Mouse (Mus musculus): ENCODE measurements at regions not wholly inside any gene's neighbourhood (a gene's known extent, or its start where the extent isn't known, plus 50 kb on each side); places are given as distances from the start of the nearest gene placed in this dataset.

DNA sequence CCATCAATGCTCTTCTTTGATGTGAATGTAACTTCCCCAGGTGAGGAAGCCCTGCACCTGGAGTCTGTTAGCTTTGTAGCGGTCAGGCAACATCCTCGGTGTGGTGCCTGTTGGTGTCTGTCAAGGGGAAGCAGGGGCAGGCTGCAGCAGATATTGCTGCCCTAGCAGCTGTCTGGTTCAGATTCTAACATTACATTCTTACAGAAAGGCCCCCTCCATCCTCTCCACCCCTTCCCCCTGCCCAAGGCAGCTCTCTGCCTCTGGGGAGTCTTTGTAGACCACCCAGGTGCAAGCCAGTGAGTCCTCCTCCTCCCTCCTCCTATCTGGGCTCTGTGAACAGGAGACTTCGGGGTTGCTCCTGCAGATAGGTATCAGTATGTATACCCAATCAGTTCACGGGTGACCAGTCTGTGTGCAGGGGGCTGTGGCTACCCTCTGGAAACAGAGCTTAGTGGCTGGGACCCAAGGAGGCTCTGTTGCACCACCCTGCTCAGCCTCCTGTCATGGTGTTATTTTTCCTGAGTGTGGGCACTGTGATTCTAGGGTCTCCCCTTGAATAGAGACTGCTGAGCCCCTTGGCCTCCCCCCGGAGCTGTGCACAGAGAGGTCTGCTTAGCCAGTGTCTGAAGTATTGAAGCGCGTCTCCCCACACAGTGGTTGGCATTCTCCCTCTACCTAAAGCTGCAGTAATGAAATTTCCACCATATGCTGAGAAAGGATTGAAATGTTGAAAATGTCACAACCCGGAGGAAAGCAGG lies 394.6 kb upstream of the Zmiz1 start:
- ATAC-seq (ENCODE audit: insufficient number of reproducible peaks, low FRiP score, low TSS enrichment, low read depth) (peak; percentile 34; the same call in 1 of the 2 replicates), DNase-seq (ENCODE audit: low spot score) (peak; percentile 48)
- 42% methylated on average over 8 of the region's 8 CpGs for WGBS
- Histone ChIP-seq H3K9ac (ENCODE audit: low read length) (peak overlapping the region; percentile 8; the same call in 1 of the 2 replicates), H3K4me2 (ENCODE audit: low read depth, severe bottlenecking) (no peak overlapping the region), H3K4me1 (ENCODE audit: control insufficient read depth, insufficient read depth, low read length) (peaks cover 49% of the 10 kb centered on the region), H3K27ac (replicated peaks; ENCODE audit: low read depth, low read length) (peak overlapping the region; percentile 53), H3K36me3 (ENCODE audit: control insufficient read depth, insufficient read depth, low read length) (no peaks in the 10 kb centered on the region), H3K27me3 (ENCODE audit: control insufficient read depth, insufficient read depth, low read length) (no peaks in the 10 kb centered on the region), H3K4me3 (ENCODE audit: low read depth, low read length) (no peak overlapping the region), H3K9me3 (ENCODE audit: control insufficient read depth, low read length) (no peaks in the 10 kb centered on the region)

- H3K9me3 ChIP-seq (ENCODE audit: control insufficient read depth, low read length) = no peaks in the 10 kb centered on the region
- H3K4me2 ChIP-seq (ENCODE audit: low read depth, severe bottlenecking) = no peak overlapping the region
- 56% methylated on average over 5 of the region's 5 CpGs for WGBS
- no peak for ATAC-seq (ENCODE audit: insufficient number of reproducible peaks, low FRiP score, low TSS enrichment, low read depth)
- no peaks in the 10 kb centered on the region for H3K36me3 ChIP-seq (ENCODE audit: control insufficient read depth, insufficient read depth, low read length)
- H3K9ac ChIP-seq (ENCODE audit: low read length) = no peak overlapping the region
- peak overlapping the region; percentile 32; the same call in 1 of the 2 replicates for H3K27ac ChIP-seq (replicated peaks; ENCODE audit: low read depth, low read length)
- peak; percentile 53 for DNase-seq (ENCODE audit: low spot score)
- H3K27me3 ChIP-seq (ENCODE audit: control insufficient read depth, insufficient read depth, low read length) = no peaks in the 10 kb centered on the region
- no peak overlapping the region for H3K4me3 ChIP-seq (ENCODE audit: low read depth, low read length)
- peaks cover 51% of the 10 kb centered on the region for H3K4me1 ChIP-seq (ENCODE audit: control insufficient read depth, insufficient read depth, low read length)
Measured at GRCm38 (mm10) chr14:25067435-25067834, 391.6 kb upstream of the Zmiz1 start.

GRCm38 (mm10) chr14:25068430-25068829 lies 390.6 kb upstream of the Zmiz1 start:
- Histone ChIP-seq H3K4me2 (ENCODE audit: low read depth, severe bottlenecking) (no peak overlapping the region), H3K9ac (ENCODE audit: low read length) (no peak overlapping the region), H3K9me3 (ENCODE audit: control insufficient read depth, low read length) (no peaks in the 10 kb centered on the region), H3K4me3 (ENCODE audit: low read depth, low read length) (no peak overlapping the region), H3K27me3 (ENCODE audit: control insufficient read depth, insufficient read depth, low read length) (no peaks in the 10 kb centered on the region), H3K36me3 (ENCODE audit: control insufficient read depth, insufficient read depth, low read length) (no peaks in the 10 kb centered on the region), H3K4me1 (ENCODE audit: control insufficient read depth, insufficient read depth, low read length) (peaks cover 43% of the 10 kb centered on the region), H3K27ac (replicated peaks; ENCODE audit: low read depth, low read length) (no peak overlapping the region)
- 66% methylated on average over 8 of the region's 8 CpGs for WGBS
- ATAC-seq (ENCODE audit: insufficient number of reproducible peaks, low FRiP score, low TSS enrichment, low read depth) (no peak), DNase-seq (ENCODE audit: low spot score) (no peak)

GRCm38 (mm10) chr14:25073143-25073542 lies 385.8 kb upstream of the Zmiz1 start:
- Histone ChIP-seq H3K27me3 (ENCODE audit: control insufficient read depth, insufficient read depth, low read length) (no peaks in the 10 kb centered on the region), H3K36me3 (ENCODE audit: control insufficient read depth, insufficient read depth, low read length) (no peaks in the 10 kb centered on the region), H3K4me3 (ENCODE audit: low read depth, low read length) (no peak overlapping the region), H3K9me3 (ENCODE audit: control insufficient read depth, low read length) (no peaks in the 10 kb centered on the region), H3K4me2 (ENCODE audit: low read depth, severe bottlenecking) (no peak overlapping the region), H3K4me1 (ENCODE audit: control insufficient read depth, insufficient read depth, low read length) (peaks cover 10% of the 10 kb centered on the region; the same call in 1 of the 2 replicates), H3K27ac (replicated peaks; ENCODE audit: low read depth, low read length) (no peak overlapping the region), H3K9ac (ENCODE audit: low read length) (no peak overlapping the region)
- DNase-seq (ENCODE audit: low spot score) = no peak
- ATAC-seq (ENCODE audit: insufficient number of reproducible peaks, low FRiP score, low TSS enrichment, low read depth) = no peak
- 59% methylated on average over 5 of the region's 5 CpGs for WGBS

DNA sequence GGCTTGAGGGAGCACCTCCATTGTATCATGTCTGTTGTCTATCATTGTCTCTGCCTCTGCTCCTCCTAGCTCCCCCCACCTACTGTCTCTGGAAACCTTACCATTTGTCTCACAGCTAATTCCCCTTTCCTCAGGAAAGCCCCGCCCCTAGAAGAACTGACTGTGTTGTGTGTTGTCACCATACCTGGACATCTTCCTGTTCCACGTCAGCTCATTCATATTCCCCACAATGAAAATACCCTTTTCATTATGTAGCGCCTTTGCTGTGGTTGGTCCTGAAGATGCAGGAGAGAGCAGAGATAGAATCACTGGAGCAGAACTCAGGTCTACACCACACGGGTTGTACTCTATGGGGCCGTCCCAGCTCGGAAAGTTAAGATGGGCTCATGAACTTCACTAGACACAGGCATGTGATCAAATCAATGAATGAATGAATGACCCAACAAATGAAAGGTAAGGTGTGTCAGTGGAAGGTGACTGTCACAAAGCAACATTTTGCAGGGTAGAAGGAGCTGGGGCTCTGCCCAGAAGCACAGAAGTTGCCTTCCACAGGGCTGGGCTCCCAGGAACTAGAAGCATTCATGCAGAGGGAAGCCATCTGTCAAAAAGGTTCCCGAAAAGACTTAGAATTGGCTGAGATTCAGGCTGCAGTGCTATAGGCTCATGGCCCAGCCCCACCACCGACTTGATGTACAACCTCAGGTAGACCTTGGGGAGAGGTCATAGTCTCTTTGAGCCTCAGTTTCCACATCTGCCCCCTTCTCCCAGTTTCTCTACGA lies 384.8 kb upstream of the Zmiz1 start:
- Histone ChIP-seq H3K4me3 (ENCODE audit: low read depth, low read length) (no peak overlapping the region), H3K4me1 (ENCODE audit: control insufficient read depth, insufficient read depth, low read length) (peaks cover 5% of the 10 kb centered on the region; the same call in 1 of the 2 replicates), H3K9me3 (ENCODE audit: control insufficient read depth, low read length) (no peaks in the 10 kb centered on the region), H3K36me3 (ENCODE audit: control insufficient read depth, insufficient read depth, low read length) (no peaks in the 10 kb centered on the region), H3K27ac (replicated peaks; ENCODE audit: low read depth, low read length) (no peak overlapping the region), H3K9ac (ENCODE audit: low read length) (no peak overlapping the region), H3K27me3 (ENCODE audit: control insufficient read depth, insufficient read depth, low read length) (no peaks in the 10 kb centered on the region), H3K4me2 (ENCODE audit: low read depth, severe bottlenecking) (no peak overlapping the region)
- 91% methylated on average over 9 of the region's 9 CpGs for WGBS
- DNase-seq (ENCODE audit: low spot score) (no peak), ATAC-seq (ENCODE audit: insufficient number of reproducible peaks, low FRiP score, low TSS enrichment, low read depth) (no peak)

GRCm38 (mm10) chr14:25074891-25075290 lies 384.1 kb upstream of the Zmiz1 start:
- no peak overlapping the region for H3K4me3 ChIP-seq (ENCODE audit: low read depth, low read length)
- H3K9me3 ChIP-seq (ENCODE audit: control insufficient read depth, low read length) = no peaks in the 10 kb centered on the region
- no peaks in the 10 kb centered on the region for H3K27me3 ChIP-seq (ENCODE audit: control insufficient read depth, insufficient read depth, low read length)
- H3K27ac ChIP-seq (replicated peaks; ENCODE audit: low read depth, low read length) = no peak overlapping the region
- H3K4me1 ChIP-seq (ENCODE audit: control insufficient read depth, insufficient read depth, low read length) = peaks cover 5% of the 10 kb centered on the region; the same call in 1 of the 2 replicates
- H3K4me2 ChIP-seq (ENCODE audit: low read depth, severe bottlenecking) = no peak overlapping the region
- H3K9ac ChIP-seq (ENCODE audit: low read length) = no peak overlapping the region
- no peak for ATAC-seq (ENCODE audit: insufficient number of reproducible peaks, low FRiP score, low TSS enrichment, low read depth)
- H3K36me3 ChIP-seq (ENCODE audit: control insufficient read depth, insufficient read depth, low read length) = no peaks in the 10 kb centered on the region
- WGBS = 94% methylated on average over 5 of the region's 5 CpGs
- no peak for DNase-seq (ENCODE audit: low spot score)

DNA sequence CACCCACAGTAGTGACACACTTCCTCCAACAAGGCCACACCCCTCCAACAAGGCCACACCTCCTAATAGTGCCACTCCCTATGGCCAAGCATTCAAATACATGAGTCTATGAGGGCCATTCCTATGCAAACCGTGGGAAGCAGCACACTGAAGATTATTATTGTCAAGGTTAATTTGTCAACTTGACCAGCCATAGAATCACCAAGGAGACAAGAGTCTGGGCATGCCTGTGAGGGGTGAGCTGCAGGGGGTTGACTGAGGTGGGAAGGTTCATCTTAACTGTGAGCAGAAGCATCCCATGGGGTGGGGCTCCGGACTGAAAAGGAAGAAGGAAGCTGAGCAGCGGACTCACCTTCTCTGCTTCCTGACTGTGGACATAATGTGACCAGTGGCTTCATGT lies 378.6 kb upstream of the Zmiz1 start:
- 87% methylated on average over 3 of the region's 3 CpGs for WGBS
- H3K9ac ChIP-seq (ENCODE audit: low read length) = no peak overlapping the region
- no peak for DNase-seq (ENCODE audit: low spot score)

GRCm38 (mm10) chr14:25083847-25084246 lies 375.1 kb upstream of the Zmiz1 start:
- H3K9ac ChIP-seq (ENCODE audit: low read length) = no peak overlapping the region

More for the DNA sequence above, 378.6 kb upstream of the Zmiz1 start:
- no peak overlapping the region for H3K27ac ChIP-seq (replicated peaks; ENCODE audit: low read depth, low read length)
- H3K4me3 ChIP-seq (ENCODE audit: low read depth, low read length) = no peak overlapping the region
- no peaks in the 10 kb centered on the region for H3K27me3 ChIP-seq (ENCODE audit: control insufficient read depth, insufficient read depth, low read length)
- ATAC-seq (ENCODE audit: insufficient number of reproducible peaks, low FRiP score, low TSS enrichment, low read depth) = no peak
- no peaks in the 10 kb centered on the region for H3K9me3 ChIP-seq (ENCODE audit: control insufficient read depth, low read length)
- peaks cover 3% of the 10 kb centered on the region; the same call in 1 of the 2 replicates for H3K4me1 ChIP-seq (ENCODE audit: control insufficient read depth, insufficient read depth, low read length)
- no peak overlapping the region for H3K4me2 ChIP-seq (ENCODE audit: low read depth, severe bottlenecking)
- no peaks in the 10 kb centered on the region for H3K36me3 ChIP-seq (ENCODE audit: control insufficient read depth, insufficient read depth, low read length)

More at GRCm38 (mm10) chr14:25083847-25084246, 375.1 kb upstream of the Zmiz1 start:
- no peaks in the 10 kb centered on the region for H3K4me1 ChIP-seq (ENCODE audit: control insufficient read depth, insufficient read depth, low read length)
- H3K36me3 ChIP-seq (ENCODE audit: control insufficient read depth, insufficient read depth, low read length) = no peaks in the 10 kb centered on the region
- WGBS = 85% methylated on average over 4 of the region's 4 CpGs
- no peaks in the 10 kb centered on the region for H3K27me3 ChIP-seq (ENCODE audit: control insufficient read depth, insufficient read depth, low read length)
- H3K4me3 ChIP-seq (ENCODE audit: low read depth, low read length) = no peak overlapping the region
- ATAC-seq (ENCODE audit: insufficient number of reproducible peaks, low FRiP score, low TSS enrichment, low read depth) (no peak), DNase-seq (ENCODE audit: low spot score) (no peak)
- no peaks in the 10 kb centered on the region for H3K9me3 ChIP-seq (ENCODE audit: control insufficient read depth, low read length)
- no peak overlapping the region for H3K27ac ChIP-seq (replicated peaks; ENCODE audit: low read depth, low read length)
- H3K4me2 ChIP-seq (ENCODE audit: low read depth, severe bottlenecking) = no peak overlapping the region
